In genomic region chr12:32989731-32990130, GRCm38 (mm10) we compare ENCODE assay signal across 8 mouse cellular contexts. TPM values are rescaled to one million over a fixed set of nuclear protein-coding genes. Genes with fewer than 3 reads are reported as not detected.
DNase-seq lines count a peak whose midpoint lies in the region.

No protein-coding gene starts in this region.

- peak; percentile 24 for DNase-seq in gastrocnemius, adult 18-20 months (ENCODE audit: low spot score)
- DNase-seq in gastrocnemius, postnatal 10 days: no peak
- peak; percentile 33 for DNase-seq in thymus, postnatal 14 days
- DNase-seq in thymus, postnatal 10 days (ENCODE audit: low spot score in 2 of 2): no peak
- DNase-seq in heart, postnatal 4 days: peak; percentile 27
- DNase-seq in thymus, postnatal 4 days: peak; percentile 50
- no peak for DNase-seq in ovary, adult 18-20 months (ENCODE audit: low spot score)
- DNase-seq in urinary bladder, postnatal 4 days (ENCODE audit: low spot score in 2 of 2): no peak

RNA-seq across cellular contexts. Expression of gene Sypl, which starts 36.0 kb away (rescaled TPM):
- 100 to 1,000 TPM; 168 to 201 TPM for total RNA-seq in gastrocnemius, adult 18-20 months (2021)
- total RNA-seq in gastrocnemius, postnatal 10 days (2021): 100 to 1,000 TPM; 123 to 128 TPM
- 10 to 100 TPM; 83.3 to 87.0 TPM for total RNA-seq in heart, postnatal 4 days (2021)

Comparison
In these comparisons a context has a peak if more than half of its experiments do, and no peak if none do; other contexts are left out.
1. DNase-seq: peak in gastrocnemius, adult 18-20 months (single experiment), thymus, postnatal 14 days (single experiment), heart, postnatal 4 days (single experiment) and thymus, postnatal 4 days (single experiment); none in gastrocnemius, postnatal 10 days (single experiment), thymus, postnatal 10 days (0 of 2), ovary, adult 18-20 months (single experiment) and urinary bladder, postnatal 4 days (0 of 2).